Mouse (Mus musculus) layer of hippocampus, postnatal 10 days (tissue): ENCODE data around the gene Gpr142. TPM values are rescaled to one million over a fixed set of nuclear protein-coding genes. Genes with fewer than 3 reads are reported as not detected.
A peak's percentile ranks its signal among the peaks of the same experiment; 100 is the strongest.

Experiments used
- DNase-seq, 2 experiments: peaks; one replicate each; pipeline ENCODE4 v3.0.0; 2021; ENCODE audit warnings: low spot score in 2 of 2
- long read RNA-seq: library from polyadenylated mRNA; stranded (forward); transcript quantifications from one replicate; pipeline ENCODE4 v2.0.0, GENCODE M21; 2023
- total RNA-seq, 2 experiments: library from RNA; stranded (reverse); gene quantifications; 2 replicates each; pipeline ENCODE4 v1.2.3; 2021

Gene Gpr142
- not detected for total RNA-seq
- long read RNA-seq = 0 reads

- no peak for DNase-seq
Measured at GRCm38 (mm10) chr11:114798624-114799023, at the start of gene Gpr142. Gpr142 (plus strand) TSS chr11:114798924.

DNA sequence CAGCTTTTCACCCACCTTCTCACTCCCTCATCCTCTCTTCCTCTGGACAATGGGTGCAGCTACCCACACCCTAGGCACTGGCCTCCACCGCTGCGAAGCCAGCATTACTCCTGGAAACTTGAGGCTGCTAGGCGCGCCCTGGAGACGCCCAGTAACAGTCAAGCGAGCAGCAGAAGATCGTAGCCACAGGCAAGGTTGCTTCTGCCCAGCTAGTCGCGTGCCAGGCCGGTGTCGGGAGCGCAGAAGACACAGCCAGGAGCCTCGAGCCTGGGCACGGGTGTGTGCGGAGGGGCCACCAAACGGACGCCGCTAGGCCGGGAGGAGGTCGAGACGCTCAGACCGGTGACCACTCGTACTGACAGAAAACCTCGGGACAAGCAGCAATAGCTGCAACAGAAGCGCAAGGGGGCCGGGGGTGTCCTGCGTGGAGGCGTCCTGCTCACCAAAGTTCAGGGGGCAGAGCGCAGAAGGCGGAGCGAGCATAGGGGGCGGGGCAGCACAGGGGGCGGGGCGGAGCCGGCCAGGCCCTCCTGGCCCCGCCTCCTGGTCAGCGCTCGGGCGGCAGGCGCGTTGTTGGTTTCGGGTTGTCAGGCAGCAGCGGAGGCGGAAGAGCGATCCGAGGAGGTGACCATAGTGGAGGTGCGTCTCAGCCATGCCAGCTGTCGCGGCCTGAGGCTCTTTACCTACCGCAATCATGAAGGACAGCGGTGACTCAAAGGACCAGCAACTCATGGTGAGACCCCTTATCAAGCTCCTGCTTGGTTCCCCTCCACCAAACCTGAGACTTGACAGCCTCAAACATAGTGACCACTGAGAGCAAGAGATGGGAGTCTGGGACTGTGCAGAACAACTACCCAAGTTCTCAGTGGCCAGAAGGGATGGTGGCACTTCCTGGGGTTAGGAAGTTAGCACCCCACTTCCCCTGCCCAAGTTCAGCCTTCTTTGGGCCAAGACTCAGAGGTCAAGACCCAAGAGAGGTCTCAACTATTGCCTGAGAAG is 33.6 kb upstream of the Gpr142 start, which contains the start of gene Kif19a:
Gene Kif19a (plus strand): TSS at position 569 of the 999 bp plus-strand sequence.
- peak; percentile 25 to 48 for DNase-seq

DNA sequence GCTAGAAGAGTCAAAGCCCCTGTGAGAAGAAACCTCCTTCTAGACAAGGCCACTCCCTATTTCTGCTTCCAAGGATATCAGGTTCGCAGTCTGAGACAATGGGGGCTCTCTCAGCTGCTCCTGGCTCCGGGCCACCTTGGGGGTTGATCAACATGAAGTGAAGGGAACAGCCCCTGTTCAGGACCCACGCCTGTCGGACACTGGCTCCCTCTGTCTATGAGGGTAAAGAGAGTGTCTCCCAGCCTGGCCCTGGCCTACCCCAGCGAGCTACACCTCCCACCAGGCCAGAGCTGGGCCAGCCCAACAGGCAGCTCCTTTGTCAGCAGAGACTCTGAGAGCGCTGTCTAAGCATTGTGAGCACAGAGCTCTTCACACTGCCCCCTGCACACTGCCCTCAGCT is 28.8 kb upstream of the Gpr142 start:
- no peak for DNase-seq

- DNase-seq = no peak
Measured at GRCm38 (mm10) chr11:114771896-114772295, 26.8 kb upstream of the Gpr142 start.

GRCm38 (mm10) chr11:114780076-114780475 is 18.6 kb upstream of the Gpr142 start:
- no peak for DNase-seq

DNA sequence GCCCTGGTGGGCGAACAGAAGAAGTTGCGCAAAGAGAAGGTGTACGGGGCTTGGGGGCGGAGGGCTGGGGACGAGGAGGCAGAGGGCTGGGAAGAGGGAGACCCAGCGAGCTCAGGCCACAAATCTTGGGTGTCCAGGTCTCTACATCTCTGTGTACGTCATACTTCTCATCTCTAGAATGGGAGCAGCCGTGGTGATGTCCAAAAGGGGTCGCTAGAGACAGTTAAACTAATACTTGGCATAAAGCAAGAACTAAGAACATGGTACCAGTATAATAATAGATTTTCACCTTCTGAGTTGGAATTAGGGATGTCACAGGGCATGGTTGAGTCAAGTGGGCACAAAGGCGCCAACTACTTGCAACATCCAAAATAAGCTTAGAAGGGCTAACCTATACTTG is 12.8 kb upstream of the Gpr142 start:
- no peak for DNase-seq

GRCm38 (mm10) chr11:114786326-114786725 is 12.4 kb upstream of the Gpr142 start:
- DNase-seq = peak; percentile 28 to 51

- no peak for DNase-seq
Measured at GRCm38 (mm10) chr11:114787611-114788010, 11.1 kb upstream of the Gpr142 start.

GRCm38 (mm10) chr11:114789061-114789714 is 9.5 kb upstream of the Gpr142 start:
- DNase-seq = peak; percentile 93 to 94

DNA sequence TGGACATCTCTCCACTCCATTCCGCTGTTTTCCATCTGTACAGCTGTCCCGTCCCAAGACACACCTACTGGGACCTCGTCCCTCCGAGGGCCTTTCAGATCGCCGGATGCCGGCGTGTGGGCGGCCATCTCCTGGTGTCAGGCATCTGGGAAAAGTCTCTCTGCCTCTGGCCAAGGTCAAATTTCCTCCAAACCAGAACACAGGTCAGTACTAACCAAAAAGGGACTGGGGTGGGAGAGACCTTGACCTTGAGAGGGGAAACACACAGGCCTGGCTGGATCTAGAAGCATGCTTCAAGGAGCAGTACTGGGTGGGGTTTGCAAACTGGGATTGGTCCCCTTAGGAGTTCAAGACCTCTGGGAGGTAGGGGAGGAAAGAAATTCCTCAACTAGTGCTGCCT is 9.0 kb upstream of the Gpr142 start:
- DNase-seq = no peak

DNA sequence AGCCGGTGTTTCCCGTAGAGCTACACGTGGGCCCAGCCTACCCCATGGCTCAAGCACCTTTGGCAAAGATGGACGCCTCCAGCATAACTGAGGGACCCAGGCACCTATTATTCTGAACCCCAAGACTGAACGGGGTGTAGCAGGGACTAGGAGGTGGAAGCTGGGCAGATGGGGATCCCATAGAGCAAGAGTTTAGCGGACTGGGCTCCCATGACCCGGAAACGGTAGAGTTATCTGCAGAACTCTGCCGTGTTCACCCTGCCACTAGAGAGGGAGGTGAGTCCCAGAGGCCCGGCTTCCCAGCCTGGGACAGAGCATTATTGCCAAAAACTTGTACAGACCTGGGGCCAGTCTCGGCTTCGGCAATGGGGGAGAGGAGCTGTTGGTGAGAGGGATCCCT is 8.6 kb upstream of the Gpr142 start:
- DNase-seq = no peak

DNA sequence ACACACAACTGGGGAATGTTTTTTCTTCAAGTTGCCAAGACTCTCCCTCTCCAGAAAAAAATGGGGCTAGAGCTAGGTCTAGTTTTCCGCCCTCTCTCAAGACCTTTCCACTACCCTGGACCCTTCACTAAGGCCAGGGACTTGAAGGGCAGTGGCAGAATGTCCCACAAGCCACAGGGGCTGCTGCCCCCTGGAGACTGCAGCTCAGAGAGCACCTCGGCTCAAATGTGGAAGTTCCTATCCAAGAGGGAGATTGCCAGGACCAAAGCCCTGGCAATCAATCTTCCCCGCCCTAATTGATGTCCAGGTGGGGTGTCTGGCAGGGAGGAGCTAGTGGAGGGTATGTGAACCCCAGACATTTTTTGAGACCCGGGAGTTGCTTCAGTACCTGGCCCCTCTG is 7.9 kb upstream of the Gpr142 start:
- DNase-seq = no peak

DNA sequence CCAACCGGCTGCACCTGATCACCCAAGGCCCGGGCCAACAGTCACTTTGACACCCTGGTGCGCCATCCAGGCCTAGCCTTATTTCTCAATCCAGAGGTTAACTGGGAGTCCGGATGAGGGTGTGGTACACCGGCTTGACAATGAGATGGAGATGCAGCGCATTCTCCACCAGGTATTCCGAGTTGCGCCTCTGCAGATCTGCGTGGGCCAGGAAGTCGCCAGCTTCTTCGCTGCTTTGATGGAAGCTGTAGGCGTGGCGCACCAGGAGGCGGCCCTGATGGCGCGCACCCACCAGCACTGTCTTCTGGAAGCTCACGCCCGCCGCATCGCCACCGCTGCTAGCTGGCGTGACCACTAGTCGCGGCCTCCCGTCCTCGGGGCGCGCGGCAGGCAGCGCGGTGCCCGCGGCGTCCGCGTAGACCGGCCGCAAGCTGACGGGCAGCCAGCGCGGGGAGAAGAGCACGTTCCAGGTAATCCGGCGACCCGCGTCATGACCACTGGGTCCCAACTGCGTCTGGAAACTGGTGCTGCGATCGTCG is 7.3 kb upstream of the Gpr142 start:
- no peak for DNase-seq

DNA sequence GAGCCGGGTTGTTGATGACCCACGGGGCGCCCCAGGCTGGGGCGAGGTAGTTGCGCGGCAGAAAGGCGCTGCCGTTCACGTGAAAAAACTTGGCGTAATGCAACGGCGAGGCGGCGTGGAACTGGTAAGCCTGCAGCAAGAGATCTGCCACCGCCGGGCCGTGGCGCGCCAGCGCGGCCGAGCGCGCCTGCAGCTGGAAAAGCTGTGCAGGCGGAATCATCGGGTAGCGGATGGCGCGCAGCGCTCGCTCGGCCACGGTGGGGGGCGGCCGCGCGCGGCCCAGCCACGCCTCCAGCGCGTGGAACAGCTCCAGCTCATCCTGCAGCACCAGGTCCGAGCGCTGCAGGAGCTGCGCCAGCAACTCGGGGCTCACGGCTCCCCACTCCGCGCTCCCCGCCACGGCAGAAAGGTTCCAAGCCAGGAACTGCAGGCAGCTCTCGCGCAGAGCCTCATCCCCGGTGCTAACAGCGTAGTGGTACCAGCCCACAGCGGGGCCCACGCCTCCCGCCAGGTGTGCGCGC is 6.8 kb upstream of the Gpr142 start:
- DNase-seq = peak in 1 of 2 experiments; percentile 73

GRCm38 (mm10) chr11:114792931-114793494 is 5.7 kb upstream of the Gpr142 start:
- peak in 1 of 2 experiments; percentile 65 for DNase-seq

- peak in 1 of 2 experiments; percentile 54 for DNase-seq
Measured at GRCm38 (mm10) chr11:114793868-114794545, 4.7 kb upstream of the Gpr142 start.

DNA sequence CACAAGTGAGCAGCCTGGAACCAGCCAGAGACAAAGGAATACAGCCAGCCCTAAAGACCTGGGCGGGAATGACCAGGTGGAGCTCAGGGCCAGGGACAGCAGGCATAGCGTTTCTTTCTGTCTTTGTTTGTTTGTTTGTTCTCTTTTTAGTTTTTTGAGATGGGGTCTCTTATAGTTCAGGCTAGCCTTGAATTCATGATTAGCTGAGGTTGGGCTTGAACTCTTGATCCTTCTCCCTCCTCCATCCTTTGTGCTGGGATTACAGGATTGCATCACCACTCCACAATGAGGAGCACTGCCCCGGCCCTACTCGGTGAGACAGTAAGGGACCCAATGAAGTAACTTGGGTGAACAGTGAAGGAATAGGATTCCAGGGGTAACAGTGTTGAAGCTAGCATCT is 4.0 kb upstream of the Gpr142 start:
- peak in 1 of 2 experiments; percentile 50 for DNase-seq

DNA sequence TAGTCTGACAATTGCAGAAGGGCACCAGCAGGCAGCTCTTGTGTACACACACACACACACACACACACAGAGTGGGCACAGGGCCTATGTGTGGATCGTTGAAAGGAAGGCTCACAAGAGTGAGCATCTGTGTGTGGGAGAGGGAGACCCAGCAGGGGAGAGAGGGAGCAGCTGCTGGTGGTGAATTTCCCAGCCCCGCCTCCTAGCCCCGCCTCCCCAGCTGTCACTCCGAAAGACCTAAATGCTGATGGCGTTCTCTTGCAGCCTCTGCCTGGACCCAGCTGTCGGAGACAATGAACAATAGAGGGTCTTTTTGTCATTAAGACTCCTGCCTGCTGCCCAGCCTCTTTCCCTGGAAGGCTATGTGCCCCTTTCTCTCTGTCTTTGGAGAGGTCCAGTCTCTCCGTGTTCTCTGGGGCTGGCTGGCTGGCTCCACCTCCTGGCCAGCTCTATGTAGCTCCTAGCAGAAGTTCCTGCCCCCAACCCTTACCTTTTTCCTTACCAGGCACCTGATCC is 3.4 kb upstream of the Gpr142 start:
- DNase-seq = peak; percentile 95 to 96

DNA sequence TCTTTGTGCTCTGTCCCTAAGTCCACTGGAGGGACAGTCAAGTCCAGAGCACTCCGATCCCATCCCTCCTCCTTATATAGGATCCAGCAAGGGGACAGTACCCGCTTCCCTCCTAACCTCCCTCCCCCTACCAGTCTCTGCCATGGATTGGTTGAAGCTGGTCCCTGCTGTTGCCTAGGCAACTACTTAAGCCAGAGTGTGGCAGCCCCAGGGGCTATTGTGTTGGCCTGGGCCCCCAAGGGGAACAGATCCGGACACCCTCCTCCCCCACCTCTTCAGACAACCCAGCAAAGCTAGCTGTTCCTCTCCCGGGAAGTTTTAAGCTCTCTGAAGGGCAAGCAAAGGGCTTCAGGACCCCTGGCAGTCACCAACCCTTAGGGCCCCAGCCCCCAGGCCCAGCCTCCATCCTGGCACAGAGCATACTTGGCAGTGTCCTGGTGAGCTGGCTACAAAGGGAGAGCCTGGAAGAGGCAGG is 2.8 kb upstream of the Gpr142 start, which contains the start of gene Btbd17:
Gene Btbd17 (minus strand): TSS at position 98 of the 475 bp plus-strand sequence.
- peak; percentile 81 to 84 for DNase-seq

- no peak for DNase-seq
Measured at GRCm38 (mm10) chr11:114797176-114797575, 1.5 kb upstream of the Gpr142 start.
